Mouse (Mus musculus): ENCODE data around the gene Morc2b. TPM values are rescaled to one million over a fixed set of nuclear protein-coding genes. Genes with fewer than 3 reads are reported as not detected.

Gene Morc2b
- not detected in 2 replicates for polyA plus RNA-seq (2012; rRNA removed)

GRCm38 (mm10) chr17:33139261-33139820 is at the start of gene Morc2b:
Gene Morc2b, minus strand, starts transcription at chr17:33139683.

GRCm38 (mm10) chr17:33168147-33168546 is 28.7 kb upstream of the Morc2b start, which contains the start of gene Olfr55:
Gene Olfr55, plus strand, starts transcription at chr17:33168447.

GRCm38 (mm10) chr17:33089220-33089949 is 50.1 kb downstream of the Morc2b start, which contains the start of gene Zfp563:
Gene Zfp563, plus strand, starts transcription at chr17:33089310.

GRCm38 (mm10) chr17:33067958-33068357 is 71.5 kb downstream of the Morc2b start, which contains the start of gene 4921501E09Rik:
Gene 4921501E09Rik, minus strand, starts transcription at chr17:33068058.

Other genes with a start within 250 kb of the Morc2b start
- gene Zfp870, start 248.0 kb downstream of the Morc2b start, polyA plus RNA-seq (2012; rRNA removed), result 0.60 and 0.73 TPM in 2 replicates
- 4.8 and 5.3 TPM in 2 replicates for gene Cyp4f14, start 222.3 kb downstream of the Morc2b start, polyA plus RNA-seq (2012; rRNA removed)
- 48.1 and 55.6 TPM in 2 replicates for gene Cyp4f13, start 192.3 kb downstream of the Morc2b start, polyA plus RNA-seq (2012; rRNA removed)
- 0.38 and 0.77 TPM in 2 replicates for gene Zfp472, start 173.9 kb downstream of the Morc2b start, polyA plus RNA-seq (2012; rRNA removed)
- 1.9 and 2.7 TPM in 2 replicates for gene Zfp952, start 146.6 kb downstream of the Morc2b start, polyA plus RNA-seq (2012; rRNA removed)
- 0.62 and 0.69 TPM in 2 replicates for gene Zfp763, start 106.3 kb downstream of the Morc2b start, polyA plus RNA-seq (2012; rRNA removed)
- gene 4921501E09Rik, start 71.6 kb downstream of the Morc2b start, polyA plus RNA-seq (2012; rRNA removed), result not detected in 2 replicates
- 1.4 and 1.7 TPM in 2 replicates for gene Zfp563, start 50.4 kb downstream of the Morc2b start, polyA plus RNA-seq (2012; rRNA removed)
- gene Olfr55, start 28.8 kb upstream of the Morc2b start, polyA plus RNA-seq (2012; rRNA removed), result not detected in 2 replicates
- not detected in 2 replicates for gene Olfr239, start 51.6 kb upstream of the Morc2b start, polyA plus RNA-seq (2012; rRNA removed)
- 0.29 TPM in 1 of 2 replicates, not detected in the other for gene Olfr1564, start 82.0 kb upstream of the Morc2b start, polyA plus RNA-seq (2012; rRNA removed)
- 0.50 and 0.74 TPM in 2 replicates for gene Zfp955a, start 115.5 kb upstream of the Morc2b start, polyA plus RNA-seq (2012; rRNA removed)
- gene Olfr63, start 125.0 kb upstream of the Morc2b start, polyA plus RNA-seq (2012; rRNA removed), result not detected in 2 replicates
- 1.1 and 1.2 TPM in 2 replicates for gene Zfp955b, start 149.9 kb upstream of the Morc2b start, polyA plus RNA-seq (2012; rRNA removed)
- gene Zfp81, start 219.2 kb upstream of the Morc2b start, polyA plus RNA-seq (2012; rRNA removed), result 0.46 and 1.3 TPM in 2 replicates

Data from ovary, adult 2 months (tissue).